Mouse (Mus musculus) gastrocnemius, postnatal 36 days (tissue): Measurements from ENCODE around the gene Hacd2. TPM values are rescaled to one million over a fixed set of nuclear protein-coding genes. Genes with fewer than 3 reads are reported as not detected.

ENCODE experiments used
- DNase-seq, 2 experiments: peaks; one replicate each; pipeline ENCODE4 v3.0.0; 2022
- intact Hi-C: fragments of 180-260 bp; cut with DNase I; formaldehyde crosslinking; loops from one replicate; pipeline ENCODE4 v1.15.1; 2025
- long read RNA-seq, 2 experiments: library from polyadenylated mRNA; stranded (forward); transcript quantifications; one replicate each; pipeline ENCODE4 v2.0.0; 2021
- total RNA-seq, 2 experiments: library from RNA; stranded (reverse); gene quantifications; 2 replicates each; pipeline ENCODE4 v1.2.3; 2021

Hacd2 gene
- total RNA-seq = 1 to 10 TPM; 2.7 to 3.2 TPM
- long read RNA-seq, experiment 1, partial matches to known transcripts = 1 of 2 reads
- long read RNA-seq, experiment 1, other reads (novel, unspliced or antisense) = 1 of 2 reads
- long read RNA-seq, experiment 2, partial matches to known transcripts = 0 of 1 reads
- long read RNA-seq, experiment 2, other reads (novel, unspliced or antisense) = 0 of 1 reads

DNA sequence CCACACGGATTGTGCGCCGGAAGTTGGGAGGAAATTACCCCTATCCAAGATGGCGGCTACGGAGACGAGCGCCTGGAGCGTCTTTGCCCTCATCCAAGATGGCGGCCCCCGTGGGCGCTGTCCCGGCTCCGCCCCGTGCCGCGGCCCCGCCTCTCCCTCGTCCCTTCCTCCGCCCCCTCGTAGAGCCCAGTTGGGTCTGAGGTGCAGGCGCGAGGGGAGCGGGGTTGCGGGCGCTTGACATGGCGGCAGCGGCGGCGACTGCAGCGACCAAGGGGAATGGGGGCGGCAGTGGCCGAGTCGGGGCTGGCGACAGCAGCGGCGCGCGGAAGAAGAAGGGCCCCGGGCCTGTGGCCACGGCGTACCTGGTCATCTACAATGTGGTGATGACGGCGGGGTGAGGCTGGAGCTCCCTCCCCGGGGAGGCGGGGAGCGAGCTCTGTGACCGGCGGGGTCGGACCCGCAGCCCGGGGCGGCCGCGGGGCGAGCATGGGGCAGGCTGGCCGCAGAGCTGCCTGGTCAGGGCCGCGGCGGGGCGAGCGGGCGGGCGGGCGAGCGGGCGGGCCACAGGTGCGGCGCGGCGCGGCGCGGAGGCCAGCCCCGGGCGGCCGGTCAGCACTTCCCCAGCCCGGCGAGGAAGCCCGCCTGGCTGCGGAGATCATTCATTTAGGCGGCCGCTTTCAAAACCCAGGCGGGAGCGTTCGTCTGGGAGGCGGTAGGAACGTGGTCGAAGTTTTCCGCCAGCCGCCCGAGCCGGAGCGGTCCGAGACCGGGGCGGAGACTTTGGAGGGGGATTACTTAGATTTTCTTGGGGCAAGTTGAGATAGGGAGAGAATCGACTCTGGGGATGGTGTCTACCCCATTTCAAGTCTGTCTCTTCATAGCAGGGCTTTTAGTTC is at the start of gene Hacd2:
Gene Hacd2, plus strand, starts transcription at position 187 of the 896 bp plus-strand sequence.
- intact Hi-C loops = no loop called here
- peak; percentile 92 to 93 for DNase-seq

DNA sequence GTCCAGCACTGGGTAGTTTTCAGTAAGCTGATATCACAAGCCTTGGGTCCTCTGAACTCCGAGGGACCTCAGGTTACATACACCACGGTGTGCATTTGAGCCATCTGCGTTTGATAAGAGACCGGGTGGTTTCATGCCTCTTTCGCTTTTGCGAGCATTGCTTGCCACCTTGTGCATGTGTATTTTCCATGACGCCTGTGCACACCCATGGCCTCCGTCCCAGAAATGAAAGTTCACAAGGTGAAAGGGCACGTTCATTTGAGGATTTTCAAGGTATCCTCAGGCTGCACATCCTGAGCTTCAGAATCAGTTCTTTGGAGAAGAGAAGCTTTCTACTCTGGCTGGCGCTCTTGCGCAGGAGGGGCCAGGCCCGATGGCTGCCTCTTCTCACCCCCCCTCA is 49.8 kb upstream of the Hacd2 start:
- no peak for DNase-seq
- intact Hi-C loops = no loop called here

DNA sequence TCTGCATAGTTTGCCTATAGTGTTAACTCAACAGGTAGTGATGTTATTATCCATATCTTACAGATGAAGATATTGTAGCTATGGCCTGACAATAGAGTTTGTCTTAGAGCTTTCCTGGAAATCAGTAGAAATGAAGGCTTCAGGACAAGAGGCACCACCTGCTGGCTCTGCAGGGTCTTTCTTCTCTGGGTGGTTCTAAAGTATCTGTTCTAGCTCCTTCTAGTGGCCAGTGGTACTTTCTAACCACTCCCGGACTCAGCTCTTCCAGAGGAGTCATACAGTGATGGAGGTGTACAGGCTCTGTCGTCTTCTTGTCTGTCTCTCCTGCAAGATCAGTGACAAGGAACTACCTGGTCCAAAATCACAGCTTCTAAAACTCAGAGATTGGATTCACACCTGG is 46.7 kb upstream of the Hacd2 start:
- DNase-seq = no peak
- intact Hi-C loops = no loop called here

DNA sequence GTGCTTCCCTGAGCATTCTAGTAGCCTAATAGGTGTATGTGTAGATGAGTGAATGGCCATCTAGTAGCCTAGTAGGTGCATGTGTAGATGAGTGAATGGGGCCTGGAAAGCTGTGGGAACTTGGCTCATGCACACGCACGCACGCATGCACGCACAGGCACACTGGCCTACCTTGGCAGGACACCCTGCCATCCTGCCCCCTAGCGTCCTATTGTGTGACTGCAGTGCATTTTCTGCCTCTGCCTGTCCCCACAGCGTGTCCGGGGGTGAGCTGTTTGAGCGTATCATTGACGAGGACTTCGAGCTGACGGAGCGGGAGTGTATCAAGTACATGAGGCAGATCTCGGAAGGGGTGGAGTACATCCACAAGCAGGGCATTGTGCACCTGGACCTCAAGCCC is 45.6 kb upstream of the Hacd2 start:
- intact Hi-C loops = no loop called here
- DNase-seq = no peak

DNA sequence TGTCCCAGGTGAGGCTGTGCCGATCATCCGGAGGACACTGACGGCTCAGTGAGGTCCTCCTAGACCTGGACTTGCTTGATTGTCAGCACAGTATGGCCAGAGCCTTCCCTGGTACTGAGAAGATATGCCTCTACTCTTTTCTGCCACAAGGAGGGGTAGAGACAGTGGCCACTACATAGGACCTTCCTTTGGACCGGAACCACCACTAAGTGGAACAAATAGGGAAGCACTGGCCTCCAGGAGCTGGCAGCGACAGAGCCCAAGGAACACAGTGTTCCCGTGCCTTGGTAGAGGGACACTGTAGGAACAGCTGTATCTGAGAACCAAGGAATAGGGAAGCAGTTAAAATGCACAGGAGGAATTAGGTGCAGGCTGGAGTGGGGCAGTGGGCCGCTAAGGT is 44.2 kb upstream of the Hacd2 start:
- DNase-seq = no peak
- intact Hi-C loops = no loop called here

DNA sequence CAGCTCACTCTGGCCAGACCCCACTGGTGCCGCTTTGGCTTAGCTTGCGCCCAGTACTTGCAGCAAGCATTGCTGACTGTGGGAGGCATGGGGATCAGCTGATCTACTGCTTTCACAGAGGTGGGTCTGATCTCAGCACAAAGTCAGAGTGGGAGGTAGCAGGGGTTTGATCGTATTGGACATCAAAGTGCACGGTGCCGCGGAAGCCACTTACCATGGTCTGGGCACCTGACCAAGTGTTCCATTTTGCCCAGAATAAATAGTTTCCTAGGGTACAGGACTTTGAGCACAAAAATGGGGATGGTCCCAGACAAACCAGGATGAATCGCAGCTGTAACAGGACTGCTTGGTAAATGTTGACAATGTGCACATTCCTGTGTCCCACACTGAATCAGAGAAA is 41.2 kb upstream of the Hacd2 start:
- no peak for DNase-seq
- intact Hi-C loops = no loop called here

DNA sequence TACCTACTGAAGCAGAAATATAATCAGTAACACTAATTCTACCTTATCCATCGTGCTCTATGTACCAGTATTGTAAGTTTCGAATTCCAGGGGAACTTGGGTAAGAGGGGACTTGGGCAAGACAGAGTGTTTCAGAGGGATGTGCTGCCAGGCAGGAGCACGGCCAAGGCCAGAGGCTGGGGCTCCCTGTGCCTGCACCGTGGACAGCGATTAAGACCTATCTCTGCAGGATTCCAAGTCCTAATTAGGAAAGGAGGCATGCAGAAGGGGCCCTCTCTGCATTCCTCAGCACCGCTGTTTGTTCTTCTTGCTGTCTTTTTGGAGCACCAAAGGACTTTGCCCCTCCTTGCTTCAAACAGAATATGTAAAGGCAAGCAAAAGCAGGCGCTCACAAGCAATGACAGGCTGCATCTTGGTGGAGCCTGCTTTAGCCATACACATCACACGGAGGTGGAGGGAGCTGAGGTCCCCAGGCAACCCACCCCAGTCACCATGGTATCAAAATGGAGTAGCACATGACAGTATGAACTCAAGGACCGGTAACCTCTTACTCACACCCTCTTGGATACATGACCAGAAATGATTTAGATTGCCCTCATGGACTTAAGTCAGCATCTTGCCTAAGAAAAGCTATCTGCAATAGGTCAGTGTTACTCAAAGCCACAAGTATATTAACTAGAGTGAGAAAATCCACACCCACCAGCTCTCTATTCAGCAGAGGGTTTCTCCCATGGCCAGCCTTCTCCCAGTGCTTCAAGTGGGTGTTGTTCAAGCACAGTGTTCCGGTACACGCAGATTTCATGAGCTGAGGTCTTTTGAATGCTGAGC is 37.8 kb upstream of the Hacd2 start:
- DNase-seq = no peak
- intact Hi-C loops = no loop called here

DNA sequence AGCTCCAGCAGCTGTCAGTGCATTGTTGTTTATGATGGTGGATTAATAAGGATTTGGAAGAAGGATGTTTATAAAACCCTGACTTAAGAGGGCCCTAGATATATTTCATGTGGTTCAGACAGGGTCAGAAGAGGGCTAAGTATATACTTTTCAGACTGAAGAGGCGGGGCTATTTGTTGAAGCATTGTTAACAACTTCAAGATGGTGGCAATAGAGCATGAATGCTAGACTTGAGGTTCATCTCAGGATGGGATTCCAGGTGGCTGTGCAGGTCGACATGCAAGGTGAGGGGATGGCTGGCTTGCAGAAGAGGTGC is 37.2 kb upstream of the Hacd2 start:
- intact Hi-C loops = no loop called here
- no peak for DNase-seq

DNA sequence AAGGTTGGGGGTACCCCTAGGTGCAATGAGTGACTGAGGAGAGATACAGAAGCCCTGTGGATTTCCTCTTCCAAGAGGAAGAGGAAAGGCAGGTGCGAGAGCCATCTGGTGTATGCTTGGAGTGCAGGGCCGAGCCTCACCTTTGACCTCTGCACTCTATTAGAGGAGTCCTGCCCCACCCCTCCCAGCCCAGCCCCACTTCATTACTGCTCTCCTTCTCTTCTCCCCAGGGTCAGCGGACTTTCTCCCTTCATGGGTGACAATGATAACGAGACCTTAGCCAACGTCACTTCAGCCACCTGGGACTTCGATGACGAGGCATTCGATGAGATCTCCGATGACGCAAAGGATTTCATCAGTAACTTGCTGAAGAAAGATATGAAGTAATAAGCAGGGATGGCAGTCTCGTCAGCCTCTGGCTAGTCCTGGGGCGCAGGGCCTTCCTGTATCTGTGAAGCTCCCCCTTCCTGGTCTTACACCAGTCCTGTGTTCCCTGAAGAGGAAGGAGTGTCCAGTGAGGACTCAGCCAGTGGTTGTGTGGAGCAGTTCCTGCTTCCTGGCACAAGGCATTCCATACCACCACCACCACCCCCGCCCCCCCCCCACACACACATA is 35.9 kb upstream of the Hacd2 start:
- DNase-seq = no peak
- intact Hi-C loops = no loop called here

DNA sequence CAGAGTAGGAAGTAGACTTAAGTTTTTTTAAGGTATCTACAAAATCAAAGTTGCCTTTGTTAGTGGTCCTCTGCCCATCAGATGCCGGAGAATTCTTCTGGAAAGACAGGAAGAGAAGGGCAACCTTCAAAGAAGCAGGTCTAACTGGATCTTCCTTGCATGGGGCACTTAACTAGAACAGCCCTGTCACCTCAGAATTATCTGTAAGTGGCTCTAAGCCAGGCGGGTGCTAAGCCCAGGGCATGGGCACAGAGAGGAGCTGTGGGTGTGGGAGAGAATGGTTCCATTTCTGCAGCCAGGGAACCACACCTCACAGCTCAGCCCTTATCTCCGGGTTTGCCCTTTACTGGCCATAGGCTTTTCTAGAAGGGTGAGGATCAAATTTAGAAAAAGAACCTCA is 30.9 kb upstream of the Hacd2 start:
- DNase-seq = no peak
- intact Hi-C loops = no loop called here

DNA sequence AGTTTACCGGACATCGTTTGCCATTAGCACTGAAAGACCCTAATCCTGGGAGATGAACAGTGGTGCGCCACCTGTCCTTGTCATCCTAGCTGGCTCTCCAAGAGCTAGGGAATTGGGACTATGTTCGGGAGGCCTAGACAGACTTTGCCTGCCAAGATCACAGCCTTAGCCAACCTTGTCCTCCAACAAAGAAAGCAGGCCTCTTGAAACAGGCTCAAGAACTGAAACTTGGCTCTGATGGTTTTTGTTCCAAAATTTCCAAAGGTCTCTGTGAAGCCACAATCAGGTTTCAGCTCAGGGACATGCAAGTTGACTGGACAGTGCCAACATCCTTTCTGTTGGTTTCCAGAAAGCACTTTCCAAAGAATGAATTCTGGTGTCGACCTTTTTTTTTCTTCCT is 29.4 kb upstream of the Hacd2 start:
- no peak for DNase-seq
- intact Hi-C loops = no loop called here

DNA sequence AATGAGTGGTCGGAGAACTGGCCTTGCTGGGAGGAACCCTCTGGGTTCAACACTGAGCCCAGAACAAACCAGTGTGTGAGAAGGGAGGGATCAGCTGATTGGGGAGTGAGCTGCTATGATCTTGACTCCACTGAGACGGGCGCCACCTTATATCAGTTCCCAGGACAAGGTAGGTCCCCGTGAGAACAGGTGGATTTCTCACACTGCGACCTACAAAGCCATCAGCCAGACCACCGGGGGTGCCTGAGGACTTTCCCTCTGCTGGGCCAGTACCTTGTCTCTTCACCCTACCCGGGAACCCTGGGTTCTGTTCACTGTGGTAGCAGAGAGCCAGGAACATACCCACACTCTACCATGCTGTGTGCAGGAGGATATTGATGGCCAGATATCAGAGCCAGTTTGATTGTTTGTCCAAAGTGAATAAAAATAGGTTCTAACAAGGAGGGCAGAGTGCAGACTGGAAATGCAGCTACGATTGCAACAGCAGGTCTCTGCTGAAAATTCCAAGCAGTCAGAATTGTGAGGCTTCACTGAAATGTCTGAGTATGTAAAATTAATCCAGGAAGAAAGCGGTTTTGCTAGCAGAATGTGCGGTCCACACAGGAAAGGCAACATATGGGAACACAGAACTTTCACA is 28.4 kb upstream of the Hacd2 start:
- no peak for DNase-seq
- intact Hi-C loops = no loop called here

DNA sequence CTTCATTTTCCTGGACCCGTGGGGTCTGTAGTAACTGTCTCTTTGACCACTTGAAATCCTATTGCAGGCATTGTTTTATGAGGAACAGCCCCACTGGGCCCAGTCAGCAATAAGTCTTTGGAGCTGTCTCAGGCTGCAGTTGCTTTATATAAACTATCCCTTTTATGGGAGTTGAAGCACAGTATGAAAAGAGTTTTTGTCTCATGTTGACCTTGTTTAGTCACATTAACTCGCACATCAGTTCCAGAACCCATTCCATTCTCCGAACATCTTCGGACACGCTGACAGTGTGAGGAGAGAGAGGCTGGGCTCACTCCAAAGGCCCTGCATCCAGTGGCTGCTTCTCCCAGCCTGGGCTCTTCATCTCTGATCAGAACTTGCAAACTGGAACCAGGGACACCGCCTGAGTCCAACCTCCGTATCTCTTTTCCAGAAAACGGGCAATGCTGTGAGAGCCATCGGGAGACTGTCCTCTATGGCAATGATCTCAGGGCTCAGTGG is 27.5 kb upstream of the Hacd2 start:
- intact Hi-C loops = no loop called here

DNA sequence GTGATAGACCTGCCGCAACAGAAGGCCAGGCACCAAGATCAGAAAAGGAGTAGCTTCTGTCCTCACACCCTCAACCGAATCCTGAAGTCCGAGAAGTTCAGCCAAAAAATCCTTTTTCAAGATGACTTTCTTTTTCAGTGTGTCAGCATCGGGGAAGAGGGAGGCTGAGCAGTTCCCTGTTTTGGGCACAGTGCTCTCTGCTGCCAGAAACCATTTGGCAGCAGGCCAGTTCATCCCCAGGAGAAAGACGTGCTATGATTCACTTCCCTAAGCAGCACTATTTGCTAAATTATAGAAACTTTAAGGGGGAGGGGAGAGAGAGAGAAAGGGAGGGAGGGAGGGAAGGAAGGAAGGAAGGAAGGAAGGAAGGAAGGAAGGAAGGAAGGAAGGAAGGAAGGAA is 26.1 kb upstream of the Hacd2 start:
- intact Hi-C loops = no loop called here
- peak; percentile 51 to 72 for DNase-seq

More for the DNA sequence above, 27.5 kb upstream of the Hacd2 start:
- DNase-seq = no peak

DNA sequence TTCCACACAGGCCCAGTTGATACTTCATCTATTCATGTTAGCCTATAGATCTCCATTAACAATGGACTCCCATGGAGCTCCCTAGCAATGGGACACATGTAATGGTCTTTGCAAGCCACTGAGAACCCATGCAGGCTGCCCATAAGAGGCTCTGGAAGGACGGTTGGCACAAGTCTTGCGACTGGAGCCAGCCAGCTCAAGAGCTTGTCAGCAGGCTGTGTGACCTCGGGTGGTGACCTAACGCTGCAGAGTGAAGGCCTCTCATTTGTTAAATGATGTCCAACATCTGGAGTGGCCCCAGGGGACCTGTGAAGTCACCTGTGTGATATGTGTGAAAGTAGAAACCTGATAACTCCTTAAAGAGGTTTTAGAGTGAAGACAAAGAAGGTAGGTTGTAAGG is 25.2 kb upstream of the Hacd2 start:
- intact Hi-C loops = no loop called here
- DNase-seq = no peak

DNA sequence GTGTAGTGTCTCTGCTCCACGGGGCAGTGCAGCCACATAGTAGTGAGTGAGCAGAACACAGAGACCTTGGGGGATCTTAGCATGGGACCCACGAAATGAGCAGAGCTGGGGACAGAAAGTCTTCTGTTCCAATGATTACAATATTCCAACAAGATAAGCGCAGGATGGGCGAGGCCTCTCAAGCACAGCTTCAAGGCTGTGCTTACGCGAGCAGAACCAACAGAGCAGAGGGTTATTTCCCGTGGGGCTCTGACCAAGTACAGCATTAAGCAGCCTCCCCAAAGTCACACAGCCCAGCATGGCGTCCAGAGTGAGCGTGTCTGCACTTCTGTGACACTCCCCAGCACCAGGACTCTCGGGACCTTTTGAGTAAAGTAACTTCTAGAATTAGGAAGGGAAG is 24.7 kb upstream of the Hacd2 start:
- no peak for DNase-seq
- intact Hi-C loops = no loop called here

DNA sequence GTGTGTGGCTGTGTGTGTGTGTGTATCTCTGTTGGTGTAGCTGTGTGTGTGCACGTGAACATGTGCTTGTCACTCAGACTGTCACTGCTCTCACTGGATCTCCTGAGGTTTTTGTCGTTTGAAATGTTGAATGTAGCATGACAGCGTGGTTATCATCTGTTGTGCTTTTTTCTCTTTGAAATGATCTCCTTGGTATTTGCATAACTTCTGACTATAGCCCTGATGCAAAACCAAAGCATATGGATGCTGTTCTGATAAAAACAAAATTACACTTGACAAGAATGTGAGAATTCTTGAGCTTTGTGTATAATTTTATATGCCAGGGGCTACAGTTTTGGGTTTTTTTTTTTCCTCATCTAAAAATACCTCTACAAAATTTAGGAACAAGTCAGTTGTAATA is 23.2 kb upstream of the Hacd2 start:
- intact Hi-C loops = no loop called here
- no peak for DNase-seq

DNA sequence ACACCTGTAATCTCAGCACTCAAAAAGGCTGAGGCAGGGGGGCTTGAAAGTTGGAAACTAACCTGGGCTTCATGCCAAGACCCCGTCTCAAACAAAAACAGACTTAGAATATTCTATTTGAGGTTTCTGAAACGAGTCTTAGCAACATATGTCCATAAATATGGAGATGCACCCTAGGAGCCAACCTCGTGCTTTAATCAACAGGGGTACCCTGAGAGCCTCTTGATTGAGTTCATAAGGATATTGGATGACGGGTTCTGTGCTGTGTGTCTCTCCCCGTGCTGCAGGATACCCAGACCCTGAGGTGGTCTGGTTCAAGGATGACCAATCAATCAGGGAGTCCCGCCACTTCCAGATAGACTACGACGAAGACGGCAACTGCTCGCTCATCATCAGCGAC is 22.2 kb upstream of the Hacd2 start:
- intact Hi-C loops = no loop called here
- DNase-seq = no peak

DNA sequence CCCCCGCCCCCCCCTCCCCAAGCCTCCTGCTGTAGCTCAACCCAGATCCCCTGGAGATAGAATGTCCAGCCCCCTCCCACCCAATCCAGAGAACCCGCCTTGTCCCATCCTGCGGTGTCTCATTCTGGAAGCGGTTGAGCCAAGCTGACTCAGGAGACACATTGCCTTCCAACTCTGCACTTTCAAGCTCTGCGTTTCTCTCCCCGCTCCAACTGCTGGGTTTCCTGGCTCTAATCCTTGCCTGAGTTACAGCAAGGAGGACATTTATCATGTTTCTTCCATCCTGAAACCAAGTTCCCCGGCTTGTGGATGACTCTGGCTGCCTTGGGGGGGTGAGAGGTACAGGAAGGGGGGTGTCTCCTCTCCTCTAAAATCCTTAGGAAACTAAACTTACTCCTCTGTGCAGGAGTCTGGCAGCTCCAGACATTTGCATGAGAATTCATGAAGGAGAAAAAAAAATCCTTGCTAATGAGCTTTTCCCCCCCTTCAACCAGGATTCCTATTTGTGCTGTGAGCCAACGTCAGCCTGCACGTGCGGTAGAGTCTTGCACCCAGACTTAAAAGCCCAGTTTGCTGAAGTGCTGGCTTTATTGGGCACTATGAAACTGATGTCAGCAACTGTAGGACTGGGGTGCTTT is 21.2 kb upstream of the Hacd2 start:
- DNase-seq = no peak
- intact Hi-C loops = no loop called here

DNA sequence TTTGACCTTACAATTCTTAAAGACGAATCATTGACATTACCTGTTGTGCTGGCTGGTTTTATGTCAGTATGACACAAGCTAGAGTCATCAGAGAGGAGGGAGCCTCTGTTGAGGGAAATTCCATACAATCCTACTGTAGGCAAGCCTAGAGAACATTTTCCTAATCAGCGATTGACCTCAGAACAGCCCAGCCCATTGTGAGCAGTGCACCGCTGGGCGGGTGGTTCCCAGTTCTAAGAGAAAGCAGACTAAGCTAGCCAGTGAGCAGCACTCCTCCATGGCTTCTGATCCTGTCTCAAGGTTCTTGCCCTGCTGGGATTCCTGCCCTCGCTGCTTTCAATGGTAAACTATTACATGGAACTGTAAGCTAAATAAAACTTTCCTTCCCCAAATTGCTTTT is 17.9 kb upstream of the Hacd2 start:
- intact Hi-C loops = no loop called here
- no peak for DNase-seq
